Mouse (Mus musculus) small intestine, adult 2 months (tissue): ENCODE data around the gene Acad12.

Experiments
- CTCF ChIP-seq: fragments of 200-500 bp; IDR thresholded peaks from 2 replicates; pipeline ENCODE4 v1.5.1; 2012; ENCODE audit warnings: low read depth, mild to moderate bottlenecking, control low read depth, inconsistent platforms, low read length, moderate library complexity, mixed read lengths; ENCODE audit not compliant: insufficient replicate concordance, insufficient read length; ENCODE audit errors: extremely low read depth
- POLR2A ChIP-seq: fragments of 200-500 bp; IDR thresholded peaks from 2 replicates; pipeline ENCODE4 v1.6.1; 2012; ENCODE audit warnings: low read depth, mild to moderate bottlenecking, control low read depth, inconsistent platforms, low read length, moderate library complexity

- TF ChIP-seq CTCF (no peak), POLR2A (no peak)
Observed at GRCm38 (mm10) chr5:121598871-121599610, 19.7 kb downstream of the Acad12 start.
